Mouse (Mus musculus) c-Kit-positive CD71-positive TER-119-negative erythroid progenitor cells, embryonic 14.5 days (primary cell): ENCODE data around the gene Pcsk6.
"Not testable (repeated sequence)": the region's sequence is repeated elsewhere in the genome, so short reads cannot be mapped to it uniquely, and the experiment has no call there.

Experiments used
- DNase-seq: peaks from one replicate; pipeline ENCODE4 v3.0.0-alpha.2; 2013; ENCODE audit warnings: low read depth

Pcsk6 gene

GRCm38 (mm10) chr7:65881290-65881688 is 19.8 kb downstream of the Pcsk6 start:
- DNase-seq = peak; percentile 59

DNA sequence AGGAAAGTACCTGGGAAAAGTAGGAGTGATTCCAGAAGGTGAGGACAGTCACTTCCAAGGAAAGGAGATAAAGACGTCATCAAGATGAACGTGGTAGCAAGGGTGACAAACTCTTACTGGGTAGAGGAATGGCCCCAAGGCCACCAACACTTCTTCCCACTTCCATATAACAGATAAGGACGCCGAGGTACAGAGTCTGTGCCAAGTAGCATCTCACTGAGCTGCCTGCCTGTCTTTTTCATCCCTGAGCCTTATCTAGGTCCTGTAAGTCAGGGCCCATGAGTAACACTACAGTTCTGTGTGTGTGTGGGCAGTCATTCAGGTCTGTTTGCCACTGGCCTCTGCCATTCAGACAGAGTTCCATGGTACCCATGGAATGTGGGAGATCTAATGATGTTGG is 23.4 kb downstream of the Pcsk6 start:
- no peak for DNase-seq

- no peak for DNase-seq
Measured at GRCm38 (mm10) chr7:65885819-65886218, 24.3 kb downstream of the Pcsk6 start.

- no peak for DNase-seq
Measured at GRCm38 (mm10) chr7:65891831-65892230, 30.3 kb downstream of the Pcsk6 start.

- DNase-seq = no peak
Measured at GRCm38 (mm10) chr7:65892264-65892828, 30.8 kb downstream of the Pcsk6 start.

- no peak for DNase-seq
Measured at GRCm38 (mm10) chr7:65893546-65893945, 32.0 kb downstream of the Pcsk6 start.

GRCm38 (mm10) chr7:65895262-65895661 is 33.7 kb downstream of the Pcsk6 start:
- DNase-seq = no peak

DNA sequence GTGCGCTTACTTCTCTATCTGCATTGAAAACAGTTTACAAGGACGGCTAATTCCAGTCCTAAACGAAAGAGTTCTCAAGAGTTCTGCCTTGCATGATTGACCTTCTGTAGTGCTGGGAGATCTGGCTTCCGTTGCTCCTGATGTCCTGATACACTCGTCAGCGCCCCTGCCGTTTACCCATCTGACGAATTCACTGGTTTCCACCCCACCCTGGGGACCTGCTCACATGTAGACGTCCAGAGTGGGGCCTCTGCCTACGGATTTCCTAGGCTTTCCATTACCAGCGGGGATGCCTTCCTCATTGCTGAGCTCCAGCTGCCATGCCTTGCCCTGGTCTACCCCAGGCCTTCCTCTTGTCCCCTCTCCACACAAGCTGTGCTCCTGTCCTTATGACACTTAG is 39.7 kb downstream of the Pcsk6 start:
- DNase-seq = no peak

DNA sequence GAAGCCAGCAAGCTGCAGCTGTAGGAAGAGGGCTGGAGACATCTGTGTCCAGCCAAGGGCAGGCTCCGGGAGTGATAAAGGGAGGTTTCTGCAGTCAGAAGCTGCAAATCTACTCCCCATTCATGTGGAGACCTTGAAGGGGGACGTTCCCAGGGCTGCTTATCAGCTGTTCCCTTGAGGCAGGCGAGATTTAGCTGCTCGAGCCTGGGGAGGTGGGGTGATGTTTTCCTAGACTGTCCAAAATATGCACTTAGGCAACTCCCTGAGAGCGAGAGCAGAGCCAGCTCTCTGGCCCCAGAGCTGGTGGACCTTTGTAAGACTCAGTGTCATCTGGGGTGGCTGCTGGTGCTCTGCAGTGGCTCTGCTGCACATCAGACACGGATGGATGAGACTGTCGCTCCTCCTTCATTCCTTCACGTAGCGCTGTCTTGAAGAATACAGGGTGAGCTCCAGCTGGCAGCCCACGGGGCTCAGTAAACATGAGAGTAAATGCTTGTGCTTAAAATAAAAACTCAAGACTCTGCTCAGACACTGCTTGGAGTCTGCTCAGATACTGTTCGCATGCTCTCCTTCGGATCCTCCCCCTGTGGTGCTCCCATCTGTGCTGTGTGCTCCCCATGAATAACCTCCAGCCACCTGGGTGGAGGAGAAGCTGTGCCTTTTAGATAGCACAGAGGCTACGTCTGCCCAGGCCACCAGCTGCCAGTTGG is 41.1 kb downstream of the Pcsk6 start:
- DNase-seq = no peak

DNA sequence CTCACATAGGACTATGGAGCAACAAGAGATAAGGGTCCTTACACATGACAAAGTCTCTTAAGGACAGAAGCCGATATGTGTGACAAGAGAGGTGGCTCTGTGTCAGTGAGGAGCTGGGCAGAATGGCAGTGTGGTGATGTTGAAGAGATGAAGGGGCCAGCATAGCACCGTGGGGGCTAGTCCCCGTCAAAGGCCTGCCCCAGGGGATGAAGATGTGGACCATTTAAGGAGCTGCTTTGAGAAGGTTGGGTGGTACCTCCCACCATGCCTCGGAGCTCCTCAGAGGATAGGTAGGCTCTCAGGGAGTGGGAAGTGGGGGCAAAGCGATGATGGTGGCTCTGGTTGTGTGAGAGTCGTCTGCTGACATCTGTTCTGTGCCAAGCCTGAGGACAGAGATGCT is 41.9 kb downstream of the Pcsk6 start:
- no peak for DNase-seq

DNA sequence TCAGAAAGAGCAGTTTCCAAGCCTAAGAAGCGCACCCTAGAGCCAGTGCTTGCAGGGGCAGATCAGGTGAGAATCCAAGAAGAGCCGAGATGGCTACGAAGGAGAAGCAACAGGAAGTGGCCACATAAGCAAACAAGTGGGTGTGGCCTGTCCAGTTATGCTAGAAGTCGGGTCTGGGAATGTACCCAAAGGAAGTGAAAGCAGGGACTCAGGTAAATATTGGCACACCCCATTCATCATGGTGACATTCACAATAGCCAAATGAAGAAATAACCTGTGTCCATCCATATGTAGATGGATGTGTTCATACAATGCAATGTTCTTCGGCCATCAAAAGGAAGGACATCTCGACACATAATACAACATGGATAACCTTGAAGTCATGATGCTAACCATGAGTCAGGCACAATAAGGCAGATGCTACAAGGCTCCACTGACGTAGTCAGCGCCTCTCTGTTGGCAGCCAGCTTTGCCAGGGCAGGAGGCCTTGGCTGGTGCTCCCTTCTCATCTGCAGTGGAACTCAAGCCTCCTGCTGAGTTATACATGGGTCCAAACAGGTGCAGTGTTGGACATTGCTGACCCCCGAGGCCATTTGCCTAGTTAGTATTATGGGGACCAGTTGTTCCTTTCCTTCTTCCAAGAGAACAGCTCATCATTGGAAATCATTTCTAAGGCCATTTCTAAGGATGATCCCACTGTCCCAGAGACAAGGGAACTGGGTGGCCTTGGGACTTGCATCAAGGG is 45.2 kb downstream of the Pcsk6 start:
- DNase-seq = no peak

GRCm38 (mm10) chr7:65909343-65910127 is 48.0 kb downstream of the Pcsk6 start:
- DNase-seq = no peak

- DNase-seq = no peak
Measured at GRCm38 (mm10) chr7:65913088-65913610, 51.6 kb downstream of the Pcsk6 start.

DNA sequence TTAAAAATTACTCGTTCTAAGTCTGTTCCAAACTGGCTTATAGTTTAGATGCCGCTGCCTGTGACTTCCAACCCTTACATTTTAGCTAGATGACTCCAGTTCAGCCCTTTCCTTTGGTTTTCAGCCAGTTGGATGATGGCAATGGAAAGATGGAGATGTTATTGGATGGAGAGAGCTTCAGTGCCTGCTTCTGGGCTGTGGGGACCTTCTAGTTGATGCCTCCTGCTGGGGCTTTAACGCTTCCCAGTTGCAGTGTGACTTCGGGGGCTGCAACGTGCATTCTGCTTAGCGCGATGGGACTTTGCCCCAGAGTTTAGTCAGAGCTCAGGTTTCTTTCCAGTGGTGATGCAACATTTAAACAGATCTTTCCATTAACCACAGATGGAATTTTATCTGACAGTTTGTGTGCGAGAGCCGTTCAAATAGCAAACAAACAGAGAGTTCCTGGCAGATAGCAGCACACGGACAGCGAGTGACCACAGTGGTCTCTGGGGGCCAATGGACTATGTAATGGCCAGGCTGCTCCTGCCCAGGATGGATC is 53.3 kb downstream of the Pcsk6 start:
- DNase-seq = no peak

DNA sequence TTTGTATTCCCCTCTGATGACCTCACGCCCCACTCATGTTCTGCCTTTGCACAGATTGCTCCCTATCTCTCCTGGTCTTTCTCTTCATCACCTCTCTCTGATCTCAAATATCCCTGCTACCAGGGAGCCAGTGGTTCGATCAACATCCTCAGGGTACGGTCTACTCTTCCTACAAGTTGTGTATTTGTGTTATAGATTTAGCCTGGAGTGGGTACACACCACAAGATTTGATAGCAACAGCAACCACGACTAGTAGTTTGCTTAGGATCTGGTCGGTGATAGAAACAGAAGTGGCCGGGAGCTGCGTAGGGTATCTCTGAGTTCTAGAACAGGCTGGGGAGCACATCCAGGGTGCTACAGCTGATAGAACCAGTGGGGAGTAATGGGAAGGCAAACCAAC is 54.3 kb downstream of the Pcsk6 start:
- no peak for DNase-seq

DNA sequence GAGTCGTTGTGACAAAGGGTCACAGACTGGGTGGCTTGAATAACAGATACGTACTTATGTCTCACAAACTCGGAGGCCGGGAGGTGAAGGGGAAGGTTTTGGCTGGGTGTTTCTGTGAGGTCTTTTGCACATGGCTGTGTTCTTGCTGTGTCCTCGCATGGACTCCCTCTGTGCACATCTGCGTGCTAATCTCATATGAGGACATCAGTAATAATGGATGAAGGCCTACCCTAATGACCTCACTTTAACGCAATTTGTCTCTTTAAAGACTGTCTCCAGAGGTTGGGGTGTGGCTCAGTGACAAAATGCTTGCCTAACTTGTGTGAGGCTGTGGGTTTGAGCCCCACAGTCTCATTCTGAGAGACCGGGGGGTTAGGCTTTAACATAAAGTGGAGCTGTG is 55.0 kb downstream of the Pcsk6 start:
- no peak for DNase-seq

DNA sequence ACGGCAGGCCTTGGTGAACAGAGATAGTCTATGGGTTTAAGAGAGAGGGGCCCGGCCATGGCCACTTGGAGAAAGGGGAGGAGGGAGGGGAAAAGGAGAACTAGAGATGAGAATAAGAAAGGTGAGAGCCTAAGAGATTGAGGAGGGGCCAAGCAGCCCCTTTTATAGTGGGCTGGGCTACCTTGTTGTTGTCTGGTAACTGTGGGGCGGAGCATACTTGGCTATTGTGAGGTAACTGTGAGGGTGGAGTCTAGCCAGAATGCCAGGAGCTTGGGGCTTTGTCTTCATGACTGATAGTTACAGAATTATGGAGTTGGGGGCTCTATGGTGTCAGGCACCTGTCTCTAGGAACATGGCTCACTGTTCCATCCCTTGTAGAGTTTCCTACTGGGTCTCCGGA is 56.9 kb downstream of the Pcsk6 start:
- DNase-seq = no peak

- no peak for DNase-seq
Measured at GRCm38 (mm10) chr7:65929398-65929797, 67.9 kb downstream of the Pcsk6 start.

DNA sequence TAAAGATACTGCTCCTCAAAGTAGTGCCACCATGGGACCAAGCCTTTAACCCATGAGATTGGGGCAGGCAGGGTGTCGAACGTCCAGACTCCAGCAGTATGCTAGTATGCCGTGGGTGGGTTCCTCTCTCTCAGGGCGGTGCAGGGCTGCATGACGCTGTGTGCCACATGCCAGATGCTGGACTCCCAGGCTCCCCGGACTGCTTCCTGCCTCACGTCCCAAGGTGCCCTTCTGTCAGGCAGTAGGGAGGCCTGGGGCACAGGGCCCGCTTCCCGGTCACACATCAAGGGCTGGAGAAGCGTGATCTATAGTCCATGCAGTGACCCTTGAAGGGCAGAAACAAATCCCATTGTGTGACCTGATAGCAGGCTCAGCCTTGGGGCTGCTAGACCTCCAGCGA is 68.9 kb downstream of the Pcsk6 start:
- DNase-seq = no peak

DNA sequence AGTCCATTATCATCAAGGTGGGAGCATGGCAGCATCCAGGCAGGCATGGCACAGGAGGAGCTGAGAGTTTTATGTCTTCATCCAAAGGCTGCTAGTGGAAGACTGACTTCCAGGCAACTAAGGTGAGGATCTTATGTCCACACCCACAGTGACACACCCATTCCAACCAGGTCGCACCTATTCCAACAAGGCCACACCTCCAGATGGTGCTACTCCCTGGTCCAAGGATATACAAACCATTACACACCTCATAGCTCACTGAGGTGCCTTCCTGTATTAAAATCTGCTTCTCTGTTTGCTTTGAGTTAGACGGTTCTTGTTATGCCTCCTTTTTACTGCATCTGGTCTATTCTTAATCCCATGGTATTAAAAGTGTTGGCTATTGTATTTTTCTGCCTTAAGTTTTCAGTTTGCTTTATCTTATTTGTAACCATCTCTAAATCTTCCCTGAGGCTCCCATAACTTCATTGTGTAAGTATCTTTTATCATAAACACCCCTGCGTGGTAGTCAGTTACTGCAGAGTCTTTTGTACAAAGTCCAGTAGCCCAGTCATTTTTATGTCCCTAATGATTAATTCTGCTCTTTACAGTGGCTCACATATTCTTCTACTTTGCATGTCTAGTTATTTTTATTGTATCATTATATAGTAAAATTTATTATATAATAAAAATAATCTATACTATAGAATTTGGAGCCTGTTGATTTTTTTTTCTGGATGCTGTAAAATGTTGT is 72.9 kb downstream of the Pcsk6 start:
- not testable (repeated sequence) for DNase-seq

DNA sequence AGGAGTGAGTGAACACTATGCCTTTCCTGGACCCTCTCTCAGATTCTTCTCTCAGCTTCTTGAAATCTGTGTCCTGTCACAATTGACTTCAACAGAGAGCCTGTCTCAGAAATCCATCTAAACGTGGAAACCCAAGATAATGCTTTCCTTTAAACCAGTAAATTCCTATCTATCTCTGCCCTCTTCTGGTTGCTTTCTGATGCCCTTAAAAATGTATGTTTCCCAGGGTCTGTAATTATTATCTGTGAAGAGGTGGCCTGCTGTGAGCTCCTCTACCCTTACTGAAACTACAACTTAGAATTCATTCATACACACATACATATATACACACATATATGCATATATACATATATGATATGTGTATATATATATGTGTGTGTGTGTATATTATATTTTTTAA is 73.7 kb downstream of the Pcsk6 start:
- DNase-seq = no peak
